Mouse (Mus musculus) liver, embryonic 13.5 days (tissue): ENCODE results near the gene Fyb. TPM values are rescaled to one million over a fixed set of nuclear protein-coding genes. Genes with fewer than 3 reads are reported as not detected.

Experiments used
- ATAC-seq: fragments of 200-750 bp; cut with Nextera tagmentation; 2 replicates; pipeline ENCODE4 v1.8.0; 2017; ENCODE audit warnings: low read depth, mild to moderate bottlenecking, moderate number of reproducible peaks, moderate library complexity
- DNase-seq: peaks from one replicate; pipeline ENCODE4 v3.0.0; 2022
- H3K27ac ChIP-seq: fragments of 300-500 bp; sonication (generic); 2 replicates; pipeline ENCODE4 v1.5.1; 2015; ENCODE audit warnings: moderate library complexity, mild to moderate bottlenecking, inconsistent platforms
- H3K27me3 ChIP-seq: fragments of 300-500 bp; sonication (generic); 2 replicates; pipeline ENCODE4 v1.6.1; 2015; ENCODE audit warnings: mild to moderate bottlenecking, inconsistent platforms
- H3K36me3 ChIP-seq: fragments of 300-500 bp; sonication (generic); 2 replicates; pipeline ENCODE4 v1.6.1; 2015; ENCODE audit warnings: mild to moderate bottlenecking, inconsistent platforms
- H3K4me1 ChIP-seq: fragments of 300-500 bp; sonication (generic); replicated peaks from 2 replicates; pipeline ENCODE4 v1.6.1; 2015; ENCODE audit warnings: inconsistent platforms
- H3K4me2 ChIP-seq: fragments of 300-500 bp; sonication (generic); 2 replicates; pipeline ENCODE4 v1.6.1; 2015; ENCODE audit warnings: inconsistent platforms, mild to moderate bottlenecking, moderate library complexity
- H3K4me3 ChIP-seq: fragments of 300-500 bp; sonication (generic); replicated peaks from 2 replicates; pipeline ENCODE4 v1.5.1; 2015; ENCODE audit warnings: mild to moderate bottlenecking, inconsistent platforms
- H3K9ac ChIP-seq: fragments of 300-500 bp; sonication (generic); 2 replicates; pipeline ENCODE4 v1.6.1; 2015; ENCODE audit warnings: mild to moderate bottlenecking, inconsistent platforms
- H3K9me3 ChIP-seq: fragments of 300-500 bp; sonication (generic); replicated peaks from 2 replicates; pipeline ENCODE4 v1.6.1; 2016; ENCODE audit warnings: inconsistent platforms
- WGBS: fragments of 180-500 bp; shearing (Covaris S2); methylation state at CpG from one replicate; pipeline ENCODE4 v1.1.7; 2015; ENCODE audit not compliant: insufficient replicate concordance; 5-methylcytosine and 5-hydroxymethylcytosine counted together
- polyA plus RNA-seq: library from polyadenylated mRNA; unstranded; fragments of >200 nt; fragmentation: Nextera tagmentation; extraction: Ambion mirVana; gene quantifications from 2 replicates; pipeline ENCODE4 v1.2.1, GENCODE M21; 2015

Fyb gene
- 27.5 and 31.4 TPM in 2 replicates for polyA plus RNA-seq

DNA sequence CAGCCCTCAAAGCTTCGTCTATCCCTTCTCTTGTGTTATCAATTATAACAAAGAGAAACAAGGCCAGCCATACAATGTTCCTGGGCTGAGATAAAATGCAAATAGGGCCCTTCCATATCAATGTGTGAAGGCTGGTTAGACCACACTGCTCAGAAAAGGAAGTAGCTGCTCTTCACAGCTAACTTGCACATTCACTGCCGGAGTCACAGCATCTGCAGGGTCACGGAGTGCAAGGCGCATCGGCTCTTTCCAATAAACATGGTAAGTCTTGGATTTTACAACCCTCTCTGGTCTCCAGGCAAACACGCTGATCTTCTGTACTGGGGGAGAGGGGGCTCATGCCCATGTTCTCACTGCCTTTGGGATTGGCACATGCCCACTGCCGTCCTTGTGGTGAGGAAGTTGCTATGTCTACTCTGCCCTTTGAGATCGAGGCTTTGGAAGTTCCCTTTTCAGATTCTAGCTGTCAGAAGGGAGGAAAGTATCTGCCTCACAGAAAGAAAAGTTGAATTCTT lies at the start of gene Fyb:
Gene Fyb, plus strand, starts transcription at position 201 of the 515 bp plus-strand sequence.
- H3K36me3 ChIP-seq = no peaks in the 10 kb centered on the region
- H3K9me3 ChIP-seq = no peaks in the 10 kb centered on the region
- H3K9ac ChIP-seq = peak within 1 kb of the TSS; percentile 63
- DNase-seq = peak; percentile 30
- peak; percentile 75 for ATAC-seq
- peak within 1 kb of the TSS; percentile 65 for H3K27ac ChIP-seq
- peak within 1 kb of the TSS; percentile 52 for H3K4me3 ChIP-seq
- WGBS = 13% methylated on average over 8 of the region's 8 CpGs
- peaks cover 63% of the 10 kb centered on the region for H3K4me1 ChIP-seq
- H3K4me2 ChIP-seq = peak within 1 kb of the TSS; percentile 63
- no peaks in the 10 kb centered on the region for H3K27me3 ChIP-seq

DNA sequence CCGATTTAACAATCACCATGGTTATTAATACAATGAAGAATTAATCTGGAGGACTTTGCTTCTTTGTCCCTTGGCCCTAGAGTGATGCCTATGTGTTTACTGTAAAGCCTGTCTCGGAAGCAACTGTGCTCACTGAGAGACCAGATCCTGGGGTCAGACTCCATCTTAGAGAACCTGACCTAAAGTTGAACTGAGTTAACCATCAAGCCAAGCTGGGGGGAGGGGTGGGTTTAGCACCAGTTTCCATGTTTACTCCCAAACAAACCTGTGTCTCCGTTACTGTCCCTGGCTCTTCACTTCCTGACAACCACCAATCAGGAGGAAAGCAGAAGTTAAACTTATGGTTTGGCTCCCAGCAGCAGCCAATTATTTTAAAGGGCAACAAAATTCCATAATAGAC lies 39.1 kb upstream of the Fyb start:
- no peak for ATAC-seq
- WGBS = 54% methylated on average over 3 of the region's 3 CpGs

DNA sequence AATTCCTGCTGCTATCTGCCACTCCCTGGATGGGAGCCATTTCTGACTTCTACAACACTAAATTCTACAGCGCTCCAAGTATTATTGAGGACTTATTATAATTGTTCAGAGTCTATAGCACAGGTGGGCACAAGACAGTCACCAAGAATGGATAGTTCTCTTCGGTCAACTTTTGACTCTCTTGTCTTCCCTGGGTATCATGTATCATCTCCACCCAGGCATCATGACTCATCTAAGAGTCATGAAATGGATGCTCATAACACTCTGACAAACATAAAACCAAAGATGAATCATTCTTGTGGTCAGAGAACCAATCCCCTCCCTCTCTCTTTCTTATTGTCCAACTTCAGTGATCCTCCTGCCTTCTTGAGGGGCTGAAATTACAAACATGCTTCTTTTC lies 30.3 kb upstream of the Fyb start:
- no peaks in the 10 kb centered on the region for H3K27me3 ChIP-seq

More for the DNA sequence above, 39.1 kb upstream of the Fyb start:
- DNase-seq = no peak
- H3K36me3 ChIP-seq = no peaks in the 10 kb centered on the region
- no peak overlapping the region for H3K4me3 ChIP-seq
- no peaks in the 10 kb centered on the region for H3K9me3 ChIP-seq
- H3K27ac ChIP-seq = no peak overlapping the region
- no peaks in the 10 kb centered on the region for H3K27me3 ChIP-seq
- no peak overlapping the region for H3K4me2 ChIP-seq
- no peaks in the 10 kb centered on the region for H3K4me1 ChIP-seq
- no peak overlapping the region for H3K9ac ChIP-seq

DNA sequence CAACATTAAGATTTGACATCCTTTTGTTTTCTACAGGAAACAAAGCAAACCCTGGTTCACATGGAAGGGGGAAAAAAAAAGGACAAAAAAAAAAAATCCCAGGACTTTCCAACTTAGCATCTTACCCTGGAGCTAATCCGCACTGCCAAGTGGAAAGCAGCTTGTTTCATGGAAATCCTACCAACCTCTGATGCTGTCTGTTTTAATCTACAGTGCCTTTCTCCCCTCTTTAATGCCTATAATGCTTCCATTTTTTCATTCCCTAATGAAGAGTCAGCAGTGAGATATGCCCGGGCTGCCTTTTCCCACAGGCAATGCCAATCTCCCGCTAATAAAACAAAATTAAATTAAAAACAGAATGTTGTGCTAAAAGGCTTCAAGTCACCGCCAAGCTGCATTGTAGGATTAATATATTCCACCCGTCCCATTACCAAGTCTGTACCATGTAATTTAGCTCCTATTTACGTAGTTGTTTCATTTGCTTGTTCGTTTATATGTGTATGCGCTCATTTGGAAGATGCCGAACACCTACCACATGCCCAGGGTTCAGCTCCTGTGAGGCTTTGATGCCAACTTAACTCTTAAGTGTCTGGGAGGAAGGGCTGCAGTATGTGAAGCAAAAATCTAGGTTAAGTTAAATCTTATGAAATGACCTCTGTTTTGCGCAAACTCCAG lies 24.1 kb upstream of the Fyb start:
- Histone ChIP-seq H3K9me3 (no peaks in the 10 kb centered on the region), H3K27me3 (no peaks in the 10 kb centered on the region), H3K4me2 (no peak overlapping the region), H3K4me1 (no peaks in the 10 kb centered on the region; the same call in 1 of the 2 replicates), H3K4me3 (no peak overlapping the region), H3K9ac (no peak overlapping the region), H3K36me3 (no peaks in the 10 kb centered on the region), H3K27ac (no peak overlapping the region)
- 79% methylated on average over 10 of the region's 10 CpGs for WGBS
- ATAC-seq (no peak), DNase-seq (no peak)

More for the DNA sequence above, 30.3 kb upstream of the Fyb start:
- DNase-seq (no peak), ATAC-seq (no peak)
- no peaks in the 10 kb centered on the region for H3K9me3 ChIP-seq
- H3K4me2 ChIP-seq = no peak overlapping the region
- no peak overlapping the region for H3K9ac ChIP-seq
- no peaks in the 10 kb centered on the region for H3K4me1 ChIP-seq
- H3K27ac ChIP-seq = no peak overlapping the region
- no peak overlapping the region for H3K4me3 ChIP-seq
- H3K36me3 ChIP-seq = no peaks in the 10 kb centered on the region
- WGBS = 78% methylated on average over 2 of the region's 2 CpGs

DNA sequence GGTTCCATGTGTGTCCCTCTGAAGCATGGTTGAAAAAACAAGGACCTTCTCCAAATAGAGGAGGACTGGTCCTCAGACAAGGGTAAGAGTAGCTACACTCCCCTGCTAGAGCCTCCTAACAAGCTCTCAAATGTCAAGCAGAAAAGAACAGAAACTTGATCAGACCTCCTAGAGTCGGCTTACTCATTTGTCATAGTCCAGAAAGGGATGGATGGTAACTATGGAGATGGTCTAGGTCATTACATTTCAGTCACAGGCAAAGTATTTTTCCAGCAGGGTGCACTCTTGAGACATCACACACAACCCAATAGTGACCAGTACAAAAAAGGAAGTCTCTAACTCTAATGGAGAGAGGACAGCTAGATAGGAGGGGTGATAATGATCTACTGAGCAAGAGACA lies 21.9 kb upstream of the Fyb start:
- DNase-seq (no peak), ATAC-seq (peak; percentile 50)
- 19% methylated on average over 1 of the region's 1 CpGs for WGBS
- H3K9me3 ChIP-seq = no peaks in the 10 kb centered on the region
- no peaks in the 10 kb centered on the region for H3K36me3 ChIP-seq
- no peak overlapping the region for H3K27ac ChIP-seq
- H3K9ac ChIP-seq = no peak overlapping the region
- H3K4me2 ChIP-seq = no peak overlapping the region
- H3K4me3 ChIP-seq = no peak overlapping the region
- H3K27me3 ChIP-seq = no peaks in the 10 kb centered on the region
- no peaks in the 10 kb centered on the region; the same call in 1 of the 2 replicates for H3K4me1 ChIP-seq

DNA sequence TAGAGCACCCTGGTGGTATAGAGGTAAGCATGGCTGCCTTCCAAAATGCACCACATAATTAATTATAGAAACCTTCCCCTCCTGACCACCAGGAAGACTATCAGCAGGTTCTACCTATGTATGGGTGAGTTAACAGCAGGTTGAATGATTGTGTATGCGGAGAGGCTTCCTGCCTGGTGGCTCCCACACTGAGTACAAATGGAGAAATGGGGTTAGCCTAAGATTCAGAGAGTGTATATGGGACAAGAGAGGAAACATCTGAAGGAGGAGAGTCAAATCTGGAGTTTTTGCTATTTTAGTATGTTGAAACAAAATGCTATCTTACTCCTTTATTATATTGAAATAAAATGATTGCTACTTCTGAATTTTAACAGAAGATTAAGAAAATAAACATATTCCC lies 5.1 kb upstream of the Fyb start:
- WGBS = 77% methylated on average over 1 of the region's 1 CpGs
- no peak overlapping the region for H3K27ac ChIP-seq
- no peak overlapping the region for H3K9ac ChIP-seq
- H3K4me1 ChIP-seq = peaks cover 31% of the 10 kb centered on the region
- DNase-seq (no peak), ATAC-seq (no peak)
- H3K9me3 ChIP-seq = no peaks in the 10 kb centered on the region
- H3K27me3 ChIP-seq = no peaks in the 10 kb centered on the region
- H3K36me3 ChIP-seq = no peaks in the 10 kb centered on the region
- H3K4me3 ChIP-seq = no peak overlapping the region
- no peak overlapping the region for H3K4me2 ChIP-seq

DNA sequence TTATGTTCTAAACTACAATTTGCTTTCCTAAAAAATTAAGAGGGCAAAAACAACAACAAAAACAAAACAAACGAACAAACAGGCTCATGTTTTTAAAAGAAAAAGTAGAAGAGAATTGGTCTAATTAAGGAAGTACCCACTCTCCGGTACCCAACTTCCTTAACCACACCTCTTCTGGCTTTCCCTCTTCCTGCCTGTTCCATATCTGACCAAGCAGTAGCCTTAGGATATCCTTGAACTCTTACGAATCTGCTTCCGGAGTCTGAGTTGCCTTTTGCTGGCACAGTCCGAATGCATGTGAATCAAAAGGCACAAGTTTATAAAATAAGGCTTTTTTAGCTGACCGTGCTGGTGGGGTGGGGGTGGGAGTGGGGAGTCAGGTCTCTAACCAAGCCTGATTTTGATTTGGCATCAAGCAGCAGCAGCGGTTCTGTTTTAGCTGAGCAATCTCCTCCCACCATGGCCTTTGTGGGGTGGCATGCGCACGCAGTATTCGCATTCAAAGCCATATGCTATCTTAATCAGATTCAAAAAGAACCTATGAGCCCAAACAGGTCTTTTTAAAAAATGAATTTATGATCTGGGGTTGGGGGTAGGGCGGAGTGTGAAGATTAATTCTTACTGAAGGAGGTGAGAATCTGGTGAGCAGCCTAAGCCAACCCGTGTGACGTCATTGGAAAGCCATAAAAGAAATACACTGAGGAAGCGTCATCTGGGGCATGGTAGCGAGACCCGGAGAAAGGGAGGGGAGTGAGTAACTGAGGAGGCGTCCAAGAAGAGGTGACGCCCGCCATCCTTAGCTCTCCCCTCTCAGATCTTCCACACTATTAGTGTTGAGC lies 3.0 kb upstream of the Fyb start:
- 34% methylated on average over 19 of the region's 19 CpGs for WGBS
- peak overlapping the region; percentile 75 for H3K27ac ChIP-seq
- H3K36me3 ChIP-seq = no peaks in the 10 kb centered on the region
- DNase-seq = no peak
- peak overlapping the region; percentile 62 for H3K4me2 ChIP-seq
- no peak overlapping the region for H3K9ac ChIP-seq
- peaks cover 46% of the 10 kb centered on the region for H3K4me1 ChIP-seq
- peak overlapping the region; percentile 34 for H3K4me3 ChIP-seq
- no peak for ATAC-seq
- H3K27me3 ChIP-seq = no peaks in the 10 kb centered on the region
- no peaks in the 10 kb centered on the region for H3K9me3 ChIP-seq

DNA sequence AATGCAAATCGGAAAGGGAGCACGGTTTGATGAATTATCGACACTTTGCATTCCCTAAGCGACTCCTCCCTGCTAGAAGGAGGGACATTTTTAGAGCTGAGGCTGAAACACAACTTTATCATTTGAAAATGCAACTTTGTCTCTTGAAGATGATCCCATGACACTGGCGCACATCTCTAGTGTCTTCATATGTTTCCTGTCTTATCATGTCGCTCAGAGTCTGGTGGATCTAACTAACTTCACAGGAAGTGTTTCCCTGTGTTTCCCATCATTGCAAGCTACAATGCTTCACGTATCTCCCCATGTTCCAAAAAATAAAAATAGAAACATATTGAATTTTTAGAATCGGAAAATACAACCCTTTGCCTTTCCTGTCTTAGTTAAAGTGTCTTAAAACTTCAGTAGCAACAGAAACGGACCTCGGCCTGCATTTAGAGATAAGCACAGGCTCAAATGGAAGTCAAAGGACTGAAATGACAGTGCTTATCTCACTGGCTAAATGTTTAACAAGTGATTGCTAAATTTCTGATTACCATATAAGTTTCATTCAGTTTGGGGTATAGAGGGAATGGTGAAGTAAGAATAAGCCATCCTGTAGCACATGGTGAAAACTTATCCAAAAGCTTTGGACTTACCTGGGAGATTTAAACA lies 2.0 kb upstream of the Fyb start:
- peak overlapping the region; percentile 75 for H3K27ac ChIP-seq
- DNase-seq (peak; percentile 38), ATAC-seq (peak; percentile 76)
- 7% methylated on average over 10 of the region's 10 CpGs for WGBS
- no peaks in the 10 kb centered on the region for H3K36me3 ChIP-seq
- H3K27me3 ChIP-seq = no peaks in the 10 kb centered on the region
- peak overlapping the region; percentile 62 for H3K4me2 ChIP-seq
- H3K9me3 ChIP-seq = no peaks in the 10 kb centered on the region
- peak overlapping the region; percentile 34 for H3K4me3 ChIP-seq
- peaks cover 55% of the 10 kb centered on the region for H3K4me1 ChIP-seq
- 0 out of 2 replicates have a peak overlapping the region, but pooled peaks have one; percentile 26 for H3K9ac ChIP-seq

DNA sequence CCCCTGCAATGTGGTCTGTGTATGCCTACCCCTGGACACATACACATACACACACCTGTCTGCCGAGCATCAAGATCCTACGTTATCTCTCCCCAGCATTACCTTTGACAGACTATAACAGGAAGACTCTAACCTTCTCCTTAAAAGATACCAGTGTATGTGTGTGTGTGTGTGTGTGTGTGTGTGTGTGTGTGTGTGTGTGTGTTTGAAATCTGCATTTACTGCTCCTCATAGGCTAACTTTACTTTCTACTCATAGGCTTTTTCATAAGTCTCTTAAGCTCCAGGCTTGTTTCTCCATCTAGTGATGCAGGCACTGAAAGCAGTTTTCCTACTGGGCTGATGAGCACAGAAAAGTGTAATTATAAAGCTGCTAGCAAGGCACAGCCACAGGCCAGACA lies 2.1 kb downstream of the Fyb start:
- ATAC-seq (no peak), DNase-seq (no peak)
- WGBS = 46% methylated on average over 2 of the region's 2 CpGs
- Histone ChIP-seq H3K27me3 (no peaks in the 10 kb centered on the region), H3K9me3 (no peaks in the 10 kb centered on the region), H3K9ac (no peak overlapping the region), H3K36me3 (no peaks in the 10 kb centered on the region), H3K27ac (no peak overlapping the region), H3K4me2 (0 out of 2 replicates have a peak overlapping the region, but pooled peaks have one; percentile 14), H3K4me1 (peaks cover 57% of the 10 kb centered on the region), H3K4me3 (no peak overlapping the region)

DNA sequence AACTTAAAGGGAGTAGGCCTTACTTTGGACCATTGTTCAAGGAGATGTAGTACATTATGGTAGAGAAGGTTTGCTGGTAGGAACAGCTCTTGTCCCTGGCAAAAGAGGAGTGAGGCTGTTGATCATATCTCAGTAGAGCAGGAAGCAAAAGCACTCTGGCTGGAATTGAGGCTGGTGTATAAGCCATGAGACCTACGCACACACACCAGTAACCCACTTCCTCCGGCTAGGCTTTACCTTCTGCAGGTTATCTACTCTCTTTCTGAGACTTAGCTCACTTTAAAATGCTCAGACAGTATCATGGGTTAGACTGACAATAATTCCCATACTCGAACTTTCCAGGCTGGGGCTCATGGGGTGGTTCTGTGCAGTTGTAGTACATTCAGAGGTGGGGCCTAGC lies 2.7 kb downstream of the Fyb start:
- Histone ChIP-seq H3K4me1 (peaks cover 51% of the 10 kb centered on the region), H3K4me2 (0 out of 2 replicates have a peak overlapping the region, but pooled peaks have one; percentile 14), H3K27me3 (no peaks in the 10 kb centered on the region), H3K9ac (no peak overlapping the region), H3K27ac (no peak overlapping the region), H3K36me3 (no peaks in the 10 kb centered on the region), H3K4me3 (no peak overlapping the region), H3K9me3 (no peaks in the 10 kb centered on the region)
- 32% methylated on average over 3 of the region's 3 CpGs for WGBS
- ATAC-seq (no peak), DNase-seq (no peak)

DNA sequence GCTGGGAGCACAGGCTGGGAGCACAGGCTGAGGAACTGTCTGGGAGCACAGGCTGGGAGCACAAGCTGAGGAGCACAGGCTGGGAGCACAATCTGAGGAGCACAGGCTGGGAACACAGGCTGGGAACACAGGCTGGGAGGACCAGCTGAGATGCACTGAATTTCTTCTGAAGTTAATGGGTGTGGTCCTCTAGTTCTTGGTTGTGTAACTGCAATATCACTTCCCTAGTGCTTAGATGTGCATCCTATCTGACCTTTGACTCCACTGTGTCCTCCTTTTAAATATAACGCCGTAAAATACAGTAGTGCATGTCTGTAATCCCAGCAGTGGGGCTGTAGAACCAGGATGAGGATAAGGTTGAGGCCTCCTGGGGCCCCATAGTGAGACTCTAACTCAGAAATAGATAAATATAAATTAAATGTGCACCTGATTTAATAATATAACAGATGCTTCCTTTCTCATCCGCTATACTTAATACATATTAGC lies 11.2 kb downstream of the Fyb start:
- no peak for ATAC-seq
- WGBS = 60% methylated on average over 3 of the region's 3 CpGs

More for the DNA sequence above, 11.2 kb downstream of the Fyb start:
- Histone ChIP-seq H3K9ac (no peak overlapping the region), H3K4me1 (peaks cover 11% of the 10 kb centered on the region; the same call in 1 of the 2 replicates), H3K4me2 (no peak overlapping the region), H3K27ac (no peak overlapping the region), H3K4me3 (no peak overlapping the region), H3K36me3 (no peaks in the 10 kb centered on the region), H3K9me3 (no peaks in the 10 kb centered on the region), H3K27me3 (no peaks in the 10 kb centered on the region)
- DNase-seq = no peak
